Mouse (Mus musculus) embryonic facial prominence, embryonic 13.5 days (tissue): Measurements from ENCODE around the gene Zfp830. TPM values are rescaled to one million over a fixed set of nuclear protein-coding genes. Genes with fewer than 3 reads are reported as not detected.

Experiments
- ATAC-seq: fragments of 200-750 bp; cut with Nextera tagmentation; 2 replicates; pipeline ENCODE4 v1.8.0; 2017; ENCODE audit warnings: low read depth; ENCODE audit not compliant: insufficient number of reproducible peaks, insufficient read depth, low FRiP score, low TSS enrichment
- H3K27ac ChIP-seq: fragments of 300-500 bp; sonication (generic); 2 replicates; pipeline ENCODE4 v1.5.1; 2015; ENCODE audit warnings: moderate library complexity, mild to moderate bottlenecking, inconsistent platforms
- H3K27me3 ChIP-seq: fragments of 300-500 bp; sonication (generic); 2 replicates; pipeline ENCODE4 v1.6.1; 2015; ENCODE audit warnings: mild to moderate bottlenecking, inconsistent platforms
- H3K36me3 ChIP-seq: fragments of 300-500 bp; sonication (generic); 2 replicates; pipeline ENCODE4 v1.6.1; 2015; ENCODE audit warnings: mild to moderate bottlenecking, inconsistent platforms
- H3K4me1 ChIP-seq: fragments of 300-500 bp; sonication (generic); 2 replicates; pipeline ENCODE4 v1.6.1; 2015; ENCODE audit warnings: inconsistent platforms
- H3K4me2 ChIP-seq: fragments of 300-500 bp; sonication (generic); 2 replicates; pipeline ENCODE4 v1.6.1; 2015; ENCODE audit warnings: moderate library complexity, mild to moderate bottlenecking, inconsistent platforms
- H3K4me3 ChIP-seq: fragments of 300-500 bp; sonication (generic); 2 replicates; pipeline ENCODE4 v1.5.1; 2015; ENCODE audit warnings: mild to moderate bottlenecking, inconsistent platforms
- H3K9ac ChIP-seq: fragments of 300-500 bp; sonication (generic); 2 replicates; pipeline ENCODE4 v1.6.1; 2015; ENCODE audit warnings: mild to moderate bottlenecking, inconsistent platforms
- H3K9me3 ChIP-seq: fragments of 300-500 bp; sonication (generic); 2 replicates; pipeline ENCODE4 v1.6.1; 2016; ENCODE audit warnings: inconsistent platforms
- WGBS: fragments of 180-500 bp; shearing (Covaris S2); methylation state at CpG from one replicate; pipeline ENCODE4 v1.1.7; 2015; ENCODE audit warnings: mixed read lengths; 5-methylcytosine and 5-hydroxymethylcytosine counted together
- polyA plus RNA-seq: library from polyadenylated mRNA; unstranded; fragments of >200 nt; fragmentation: Nextera tagmentation; extraction: Ambion mirVana; gene quantifications from 2 replicates; pipeline ENCODE4 v1.2.1, GENCODE M21; 2015

The Zfp830 gene
- polyA plus RNA-seq: 42.0 and 42.7 TPM in 2 replicates

DNA sequence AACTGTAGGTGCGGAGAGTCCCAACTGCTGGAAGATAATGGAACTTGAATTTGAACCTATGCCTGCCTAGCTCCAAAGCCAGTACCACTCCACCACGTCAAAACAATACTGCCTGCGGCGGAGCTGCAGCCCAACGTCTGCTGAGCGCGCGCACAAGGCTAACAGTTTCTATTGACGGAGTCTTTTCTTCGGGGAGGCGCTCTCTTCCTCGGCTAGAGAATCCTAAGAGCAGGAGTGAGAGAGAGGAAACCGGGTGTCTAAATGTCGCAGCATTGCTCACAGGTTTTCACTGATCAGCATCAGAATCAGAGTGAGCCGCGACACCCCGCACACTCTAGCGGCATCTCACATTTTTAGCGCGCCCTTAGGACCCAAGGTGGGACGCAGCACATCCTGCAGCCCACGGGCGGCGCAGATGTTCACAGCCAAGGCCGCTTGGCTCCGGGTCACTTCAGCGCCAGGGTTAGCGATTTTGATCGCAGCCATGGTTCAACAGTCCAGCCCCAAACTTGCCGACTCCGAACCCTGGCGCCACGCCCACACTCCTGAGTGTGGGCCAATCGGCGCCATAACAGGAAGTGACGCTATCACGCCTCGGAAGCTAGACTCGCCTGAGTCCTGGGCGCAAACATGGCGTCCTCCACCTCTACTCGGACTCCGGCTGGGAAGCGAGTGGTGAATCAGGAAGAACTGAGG lies at the start of gene Zfp830, which contains the start of gene Cct6b:
TSS of gene Zfp830 (plus strand) at position 604 of the 696 bp plus-strand sequence.
TSS of gene Cct6b (minus strand) at position 580 of the 696 bp plus-strand sequence.
- Histone ChIP-seq H3K9ac (peak within 1 kb of the TSS; percentile 96), H3K4me3 (peak within 1 kb of the TSS; percentile 96), H3K27ac (peak within 1 kb of the TSS; percentile 94), H3K36me3 (peaks cover 7% of the 10 kb centered on the region; the same call in 1 of the 2 replicates), H3K4me2 (peak within 1 kb of the TSS; percentile 90), H3K27me3 (peaks cover 3% of the 10 kb centered on the region), H3K9me3 (no peaks in the 10 kb centered on the region), H3K4me1 (peaks cover 20% of the 10 kb centered on the region)
- peak; percentile 96 for ATAC-seq
- WGBS: under 1% methylated on average over 44 of the region's 44 CpGs

DNA sequence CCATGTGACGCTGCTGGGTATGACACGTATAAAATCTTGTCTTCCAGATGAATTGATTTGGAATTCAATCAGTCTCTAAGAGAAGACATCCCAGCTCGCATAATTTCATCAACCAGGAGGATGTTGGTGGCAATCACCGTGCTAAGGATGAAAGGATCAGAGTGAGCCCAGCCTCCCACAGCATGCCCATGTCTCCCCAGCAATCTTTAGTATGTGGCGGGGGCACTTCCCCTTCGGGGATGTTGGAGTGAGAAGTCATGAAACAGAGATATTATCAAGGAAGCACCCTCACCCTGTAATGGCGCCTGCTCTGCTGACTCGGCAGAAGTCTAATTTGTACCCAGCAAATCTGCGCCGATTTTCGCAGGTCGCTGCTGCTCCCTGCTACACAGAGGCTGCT lies 44.9 kb upstream of the Zfp830 start:
- 81% methylated on average over 12 of the region's 12 CpGs for WGBS
- H3K27me3 ChIP-seq: no peaks in the 10 kb centered on the region
- no peak overlapping the region for H3K4me2 ChIP-seq
- H3K9ac ChIP-seq: no peak overlapping the region
- no peak overlapping the region for H3K27ac ChIP-seq
- H3K36me3 ChIP-seq: no peaks in the 10 kb centered on the region
- no peaks in the 10 kb centered on the region for H3K4me1 ChIP-seq
- no peak overlapping the region for H3K4me3 ChIP-seq
- no peak for ATAC-seq
- H3K9me3 ChIP-seq: no peaks in the 10 kb centered on the region

DNA sequence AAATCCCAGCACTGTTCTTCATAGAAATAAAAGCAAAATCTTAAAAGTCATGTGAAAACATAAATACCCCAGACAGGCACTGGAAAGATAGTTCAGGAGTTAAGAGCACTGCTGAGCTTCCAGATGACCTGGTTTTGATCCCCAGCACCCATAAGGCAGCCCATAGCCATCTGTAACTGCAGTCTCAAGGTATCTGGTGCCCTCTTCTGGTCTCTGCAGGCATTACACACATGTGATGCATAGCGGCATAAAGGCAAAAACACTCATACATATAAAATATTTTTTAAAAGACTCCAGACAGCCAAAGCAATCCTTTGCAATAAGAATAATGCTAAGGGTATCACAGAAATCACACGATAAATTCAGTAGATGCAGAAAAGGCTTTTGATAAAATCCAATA lies 37.3 kb upstream of the Zfp830 start:
- 92% methylated on average over 2 of the region's 2 CpGs for WGBS
- no peak overlapping the region for H3K9ac ChIP-seq
- H3K4me2 ChIP-seq: no peak overlapping the region
- H3K4me3 ChIP-seq: no peak overlapping the region
- H3K27me3 ChIP-seq: no peaks in the 10 kb centered on the region
- no peaks in the 10 kb centered on the region for H3K4me1 ChIP-seq
- H3K27ac ChIP-seq: no peak overlapping the region
- no peaks in the 10 kb centered on the region for H3K36me3 ChIP-seq
- ATAC-seq: no peak
- peaks cover 2% of the 10 kb centered on the region; the same call in 1 of the 2 replicates for H3K9me3 ChIP-seq

DNA sequence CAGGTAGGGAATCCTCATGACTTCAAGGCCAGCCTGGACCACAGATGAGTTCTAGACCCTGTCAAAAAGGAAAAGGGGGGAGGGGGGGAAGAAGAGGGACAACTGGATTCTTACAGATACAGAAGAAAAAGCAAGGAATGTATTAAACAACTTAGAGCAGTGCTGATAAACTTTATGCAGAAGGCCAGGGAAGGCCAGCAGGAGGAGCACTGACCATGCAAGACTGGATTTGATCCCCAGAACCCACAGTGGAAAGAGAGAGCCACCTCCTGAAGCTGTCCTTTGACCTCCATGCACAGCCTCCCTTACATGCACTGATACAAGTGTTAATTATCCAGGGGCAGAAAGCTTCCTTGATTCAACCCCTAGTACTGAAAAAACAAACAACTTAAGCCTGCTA lies 29.9 kb upstream of the Zfp830 start:
- Histone ChIP-seq H3K36me3 (no peaks in the 10 kb centered on the region), H3K9ac (no peak overlapping the region), H3K4me3 (no peak overlapping the region), H3K9me3 (no peaks in the 10 kb centered on the region), H3K4me1 (no peaks in the 10 kb centered on the region), H3K27me3 (no peaks in the 10 kb centered on the region), H3K4me2 (no peak overlapping the region), H3K27ac (no peak overlapping the region)
- ATAC-seq: no peak

DNA sequence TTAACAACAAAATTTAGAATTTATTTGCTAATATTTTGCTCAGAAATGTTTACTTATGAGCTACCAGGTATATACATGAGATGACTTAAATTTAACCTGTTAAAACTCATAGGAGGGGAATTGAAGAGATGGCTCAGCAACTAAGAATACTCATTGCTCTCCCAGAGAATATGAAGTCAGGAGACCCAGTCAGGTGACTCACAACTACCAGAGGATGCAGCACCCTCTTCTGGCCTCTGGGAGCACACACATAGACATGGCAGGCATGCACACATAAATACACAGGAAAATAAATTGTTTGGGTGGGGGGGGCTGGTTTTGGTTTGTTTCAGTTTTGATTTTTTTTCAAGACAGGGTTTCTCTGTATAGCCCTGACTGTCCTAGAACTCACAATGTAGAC lies 25.1 kb upstream of the Zfp830 start:
- no peak overlapping the region for H3K9ac ChIP-seq
- no peak for ATAC-seq
- H3K4me2 ChIP-seq: no peak overlapping the region
- H3K36me3 ChIP-seq: no peaks in the 10 kb centered on the region
- H3K9me3 ChIP-seq: no peaks in the 10 kb centered on the region
- no peak overlapping the region for H3K4me3 ChIP-seq
- H3K27ac ChIP-seq: no peak overlapping the region
- no peaks in the 10 kb centered on the region for H3K4me1 ChIP-seq
- H3K27me3 ChIP-seq: no peaks in the 10 kb centered on the region

DNA sequence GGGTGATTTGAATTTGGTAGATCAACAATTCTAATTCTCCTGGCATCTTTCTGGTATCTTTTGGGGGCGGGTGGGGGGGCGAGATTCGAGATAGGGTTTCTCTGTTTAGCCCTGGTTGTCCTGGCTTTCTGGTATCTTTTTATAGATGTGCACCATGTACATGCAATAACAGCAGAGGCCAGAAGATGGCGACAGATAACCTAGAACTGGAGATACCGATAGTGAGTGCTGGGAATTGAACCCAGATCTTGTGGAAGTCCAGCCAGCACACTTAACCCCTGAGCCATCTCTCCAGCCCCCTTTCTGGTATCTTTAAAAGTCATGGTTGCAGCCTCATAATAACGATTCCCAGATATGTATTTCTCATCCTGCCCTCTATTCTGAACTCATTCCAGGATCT lies 18.0 kb upstream of the Zfp830 start:
- H3K27ac ChIP-seq: no peak overlapping the region
- no peaks in the 10 kb centered on the region for H3K36me3 ChIP-seq
- no peak overlapping the region for H3K4me2 ChIP-seq
- no peak overlapping the region for H3K9ac ChIP-seq
- no peaks in the 10 kb centered on the region for H3K4me1 ChIP-seq
- H3K27me3 ChIP-seq: no peaks in the 10 kb centered on the region; the same call in 1 of the 2 replicates
- H3K9me3 ChIP-seq: no peaks in the 10 kb centered on the region
- no peak overlapping the region for H3K4me3 ChIP-seq
- no peak for ATAC-seq
- WGBS: 33% methylated on average over 6 of the region's 6 CpGs

DNA sequence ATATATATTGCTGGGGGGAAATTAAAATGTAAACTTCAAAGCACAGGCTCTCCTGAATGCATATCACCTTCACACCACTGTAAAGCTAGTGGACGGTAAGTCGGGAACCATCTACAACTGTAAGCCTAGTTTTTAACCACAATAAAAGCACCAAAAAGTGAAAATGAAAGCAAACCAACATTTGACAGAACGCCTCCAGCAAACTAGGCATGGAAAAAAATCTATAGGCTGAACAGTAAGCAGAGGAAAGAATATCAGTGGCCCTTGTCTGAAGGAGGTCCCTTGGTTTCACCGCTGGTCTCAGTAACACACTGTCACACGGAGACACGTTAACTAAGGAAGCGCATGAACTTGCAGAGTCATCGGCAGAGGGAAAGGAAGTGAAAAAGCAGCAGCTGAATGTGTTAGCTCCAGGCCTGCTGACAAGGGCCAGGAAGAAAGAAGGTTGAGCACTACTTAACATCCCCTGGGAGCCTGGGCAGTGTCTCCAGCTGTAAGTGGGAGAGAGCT lies 17.2 kb upstream of the Zfp830 start:
- H3K4me1 ChIP-seq: no peaks in the 10 kb centered on the region
- 79% methylated on average over 8 of the region's 8 CpGs for WGBS
- H3K27me3 ChIP-seq: no peaks in the 10 kb centered on the region; the same call in 1 of the 2 replicates
- no peaks in the 10 kb centered on the region for H3K9me3 ChIP-seq
- no peak overlapping the region for H3K4me2 ChIP-seq
- H3K27ac ChIP-seq: no peak overlapping the region
- no peaks in the 10 kb centered on the region for H3K36me3 ChIP-seq
- ATAC-seq: no peak
- H3K4me3 ChIP-seq: no peak overlapping the region
- no peak overlapping the region for H3K9ac ChIP-seq

DNA sequence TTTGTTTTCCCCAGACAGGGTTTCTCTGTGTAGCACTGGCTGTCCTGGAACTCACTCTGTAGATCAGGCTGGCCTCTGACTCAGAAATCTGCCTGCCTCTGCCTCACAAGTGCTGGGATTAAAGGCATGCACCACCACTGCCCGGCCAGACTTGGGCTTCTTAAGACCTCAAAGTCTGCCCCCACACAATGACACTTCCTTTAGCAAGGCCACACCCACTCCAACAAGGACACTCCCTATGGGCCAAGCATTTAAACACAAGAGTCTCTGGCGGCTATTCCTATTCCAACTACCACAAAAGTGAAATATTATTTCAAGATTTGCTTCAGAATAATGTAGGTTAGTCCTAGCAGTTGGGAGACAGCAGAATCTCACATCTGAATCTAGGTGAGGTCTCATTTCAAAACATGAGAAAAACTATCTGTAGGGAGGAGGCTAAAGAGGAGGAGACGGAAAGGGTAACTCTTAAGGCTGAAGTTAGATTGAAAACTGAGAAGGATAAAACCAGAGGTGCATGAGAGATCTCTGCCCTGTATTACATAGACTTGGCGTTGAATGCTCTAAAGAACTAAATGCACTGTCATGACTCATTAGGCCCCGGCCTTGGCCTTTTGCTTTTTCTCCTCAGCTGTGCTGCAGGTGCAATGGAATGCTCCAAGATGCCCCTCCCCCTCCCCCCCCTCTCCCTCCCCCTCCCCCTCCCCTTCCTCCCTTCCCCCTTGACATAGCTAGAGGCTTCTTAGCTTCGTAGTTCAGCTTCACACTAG lies 11.6 kb upstream of the Zfp830 start:
- Histone ChIP-seq H3K27me3 (no peaks in the 10 kb centered on the region), H3K4me1 (no peaks in the 10 kb centered on the region), H3K9me3 (no peaks in the 10 kb centered on the region), H3K4me3 (no peak overlapping the region), H3K4me2 (no peak overlapping the region), H3K27ac (no peak overlapping the region), H3K36me3 (no peaks in the 10 kb centered on the region), H3K9ac (no peak overlapping the region)
- ATAC-seq: no peak
- 65% methylated on average over 6 of the region's 6 CpGs for WGBS

DNA sequence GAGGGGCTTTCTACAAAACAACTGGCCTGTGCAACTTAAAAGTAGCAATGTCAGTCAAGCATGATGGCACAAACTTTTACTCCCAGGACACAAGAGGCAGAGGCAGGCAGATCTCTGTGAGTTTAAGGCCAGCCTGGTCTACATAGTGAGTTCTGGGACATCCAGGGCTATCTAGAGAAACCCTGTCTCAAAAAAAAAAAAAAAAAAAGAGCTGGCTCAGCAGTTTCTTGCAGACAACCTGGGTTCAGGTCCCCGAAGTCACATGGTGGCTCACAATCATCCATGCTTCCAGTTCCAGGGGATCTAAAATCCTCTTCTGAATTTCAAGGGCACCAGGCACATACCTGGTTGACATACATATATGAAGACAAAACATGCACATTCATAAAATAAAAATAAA lies 8.2 kb upstream of the Zfp830 start:
- no peaks in the 10 kb centered on the region for H3K36me3 ChIP-seq
- 82% methylated on average over 1 of the region's 1 CpGs for WGBS
- H3K4me1 ChIP-seq: no peaks in the 10 kb centered on the region
- H3K9me3 ChIP-seq: no peaks in the 10 kb centered on the region
- no peak for ATAC-seq
- H3K27me3 ChIP-seq: peaks cover 6% of the 10 kb centered on the region
- no peak overlapping the region for H3K27ac ChIP-seq
- no peak overlapping the region for H3K4me2 ChIP-seq
- H3K9ac ChIP-seq: no peak overlapping the region
- H3K4me3 ChIP-seq: no peak overlapping the region

DNA sequence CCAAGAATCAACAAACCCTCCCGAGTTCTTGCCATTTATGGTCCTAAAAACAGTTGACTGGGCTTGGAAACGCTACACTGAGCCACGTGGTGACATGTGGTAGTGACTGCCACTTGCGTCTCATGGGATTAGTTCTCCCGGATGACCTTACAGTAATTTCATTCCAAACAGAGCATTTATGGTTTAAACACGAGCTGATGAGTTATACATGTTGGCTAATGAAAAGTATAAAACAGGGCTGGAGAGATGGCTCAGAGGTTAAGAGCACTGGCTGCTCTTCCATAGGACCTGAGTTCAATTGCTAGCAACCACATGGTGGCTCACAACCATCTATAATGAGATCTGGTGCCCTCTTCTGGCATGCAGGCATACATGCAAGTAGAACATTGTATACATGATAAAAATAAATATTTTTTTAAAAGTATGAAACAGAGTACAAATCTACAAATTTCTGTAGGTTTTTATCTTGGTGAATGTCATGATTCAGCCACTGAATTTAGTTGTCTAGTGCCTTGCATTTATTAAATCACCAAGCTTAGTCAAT lies 1.8 kb upstream of the Zfp830 start:
- no peak overlapping the region for H3K27ac ChIP-seq
- H3K4me2 ChIP-seq: no peak overlapping the region
- 81% methylated on average over 6 of the region's 6 CpGs for WGBS
- H3K36me3 ChIP-seq: no peaks in the 10 kb centered on the region
- peaks cover 6% of the 10 kb centered on the region for H3K27me3 ChIP-seq
- no peak overlapping the region for H3K4me3 ChIP-seq
- peaks cover 20% of the 10 kb centered on the region for H3K4me1 ChIP-seq
- ATAC-seq: no peak
- no peaks in the 10 kb centered on the region for H3K9me3 ChIP-seq
- H3K9ac ChIP-seq: no peak overlapping the region

DNA sequence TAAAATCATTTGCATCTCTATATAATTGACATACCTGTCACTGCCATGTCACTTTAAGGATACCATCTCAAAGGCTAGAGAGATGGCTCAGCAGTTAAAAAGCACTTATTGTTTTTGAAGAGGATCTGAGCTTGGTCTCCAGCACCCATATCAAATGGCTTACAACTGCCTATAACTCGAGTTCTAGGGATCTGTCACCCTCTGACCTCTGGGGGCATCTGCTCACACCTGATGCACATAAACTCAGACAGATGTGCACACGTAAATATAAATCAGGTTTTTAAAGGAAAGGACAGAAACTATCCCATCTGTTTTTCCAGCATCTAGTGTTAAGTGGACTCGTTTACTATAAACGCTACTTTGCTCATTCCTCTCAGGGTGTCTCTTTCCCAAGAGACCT lies 884 bp upstream of the Zfp830 start:
- Histone ChIP-seq H3K27ac (peak overlapping the region; percentile 94), H3K27me3 (peaks cover 6% of the 10 kb centered on the region), H3K4me2 (peak overlapping the region; percentile 90), H3K9ac (peak overlapping the region; percentile 96), H3K36me3 (peaks cover under 1% of the 10 kb centered on the region; the same call in 1 of the 2 replicates), H3K4me1 (peaks cover 20% of the 10 kb centered on the region), H3K9me3 (no peaks in the 10 kb centered on the region), H3K4me3 (peak overlapping the region; percentile 96)
- no peak for ATAC-seq
- WGBS: 9% methylated on average over 4 of the region's 4 CpGs
